Mouse (Mus musculus) liver, embryonic 14.5 days (tissue): ENCODE data around the gene Nisch.

Experiments used
- CTCF ChIP-seq: IDR thresholded peaks from 2 replicates; pipeline ENCODE4 v1.5.1; 2016; ENCODE audit warnings: antibody characterized with exemption, low read depth, control low read depth
- EP300 ChIP-seq: IDR thresholded peaks from 2 replicates; pipeline ENCODE4 v1.6.1; 2016; ENCODE audit warnings: antibody characterized with exemption, low read depth

DNA sequence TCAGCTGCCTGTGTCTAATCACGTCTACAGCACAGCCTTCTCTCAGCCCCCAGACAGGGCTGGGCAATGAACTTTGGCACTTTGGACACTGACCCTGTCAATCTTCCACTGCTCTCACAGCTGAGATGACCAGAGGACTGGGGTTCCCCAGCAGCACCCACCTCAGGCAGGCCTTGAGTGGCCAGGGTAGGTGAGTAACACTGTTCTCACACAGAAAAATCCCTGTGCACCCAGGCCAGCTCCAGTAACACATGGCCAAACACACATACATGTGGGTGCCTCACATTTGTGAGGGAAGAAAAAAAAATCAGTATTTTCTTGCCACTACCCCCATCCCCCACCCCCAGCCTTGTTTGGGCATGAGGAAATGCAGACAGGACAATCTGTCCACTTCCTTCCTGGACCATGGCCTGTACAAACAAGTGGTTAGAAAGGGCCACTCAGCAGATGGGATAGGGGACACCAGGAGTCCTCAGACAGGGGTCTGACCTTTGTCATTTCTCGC, 33.9 kb downstream of the Nisch start:
- no peak for TF ChIP-seq CTCF
- TF ChIP-seq EP300 = no peak
